Mouse (Mus musculus) embryonic fibroblast, embryonic 13.5 days (primary cell): Measurements from ENCODE around the gene Ubxn10.

Experiments
- CTCF ChIP-seq: IDR thresholded peaks from 2 replicates; pipeline ENCODE4 v1.5.1; 2011; ENCODE audit warnings: mild to moderate bottlenecking, control low read depth, low read length, moderate library complexity, borderline replicate concordance; ENCODE audit not compliant: insufficient read depth
- POLR2A ChIP-seq: IDR thresholded peaks from 2 replicates; pipeline ENCODE4 v1.6.1; 2011; ENCODE audit warnings: low read depth, mild to moderate bottlenecking, control low read depth, low read length, moderate library complexity

DNA sequence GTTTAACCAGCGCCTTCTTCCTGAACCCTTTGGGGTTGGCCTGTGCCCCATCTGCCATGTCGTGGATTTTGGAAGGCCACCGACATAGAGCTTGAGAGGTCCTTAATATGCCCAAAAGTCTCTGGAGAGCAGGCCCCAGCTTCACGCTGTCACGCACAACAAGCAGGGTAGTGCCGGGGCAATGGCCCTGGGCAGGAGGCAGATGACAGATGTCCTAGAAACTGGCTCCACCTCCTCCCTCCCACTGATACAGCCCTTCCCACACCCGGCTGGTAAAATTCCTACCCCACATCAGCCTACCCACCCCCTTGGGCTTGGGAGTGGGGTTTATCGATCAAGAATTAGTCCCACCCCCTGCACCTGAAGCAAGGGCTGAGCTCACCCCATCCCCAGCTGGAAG, 20.4 kb upstream of the Ubxn10 start, which contains the start of gene Pla2g2f:
- TF ChIP-seq CTCF (no peak), POLR2A (no peak)
